Mouse (Mus musculus) small intestine, adult 2 months (tissue): ENCODE results near the gene H2-T23. TPM values are rescaled to one million over a fixed set of nuclear protein-coding genes. Genes with fewer than 3 reads are reported as not detected.

ENCODE experiments used
- H3K27ac ChIP-seq: fragments of 200-500 bp; 2 replicates; pipeline ENCODE4 v1.5.1; 2012; ENCODE audit warnings: low read depth, low read length, control low read depth, inconsistent platforms; ENCODE audit not compliant: insufficient read depth
- H3K27me3 ChIP-seq: fragments of 200-500 bp; 2 replicates; pipeline ENCODE4 v1.6.1; 2012; ENCODE audit warnings: mild to moderate bottlenecking, moderate library complexity, low read length, inconsistent platforms; ENCODE audit not compliant: control insufficient read depth, insufficient read depth
- H3K36me3 ChIP-seq: fragments of 200-500 bp; 2 replicates; pipeline ENCODE4 v1.6.1; 2012; ENCODE audit warnings: mild to moderate bottlenecking, low read length, control low read depth, inconsistent platforms; ENCODE audit not compliant: control insufficient read depth, insufficient read depth
- H3K4me1 ChIP-seq: fragments of 200-500 bp; 2 replicates; pipeline ENCODE4 v1.6.1; 2012; ENCODE audit warnings: low read length, inconsistent platforms, mixed read lengths; ENCODE audit not compliant: control insufficient read depth, insufficient read depth, insufficient read length
- H3K4me3 ChIP-seq: fragments of 200-500 bp; 2 replicates; pipeline ENCODE4 v1.5.1; 2012; ENCODE audit warnings: low read depth, mild to moderate bottlenecking, control low read depth, inconsistent platforms, low read length, moderate library complexity
- CTCF ChIP-seq: fragments of 200-500 bp; IDR thresholded peaks from 2 replicates; pipeline ENCODE4 v1.5.1; 2012; ENCODE audit warnings: low read depth, mild to moderate bottlenecking, control low read depth, inconsistent platforms, low read length, moderate library complexity, mixed read lengths; ENCODE audit not compliant: insufficient replicate concordance, insufficient read length; ENCODE audit errors: extremely low read depth
- POLR2A ChIP-seq: fragments of 200-500 bp; IDR thresholded peaks from 2 replicates; pipeline ENCODE4 v1.6.1; 2012; ENCODE audit warnings: low read depth, mild to moderate bottlenecking, control low read depth, inconsistent platforms, low read length, moderate library complexity
- WGBS: fragments of 180-500 bp; shearing (Covaris S2); methylation state at CpG from one replicate; pipeline ENCODE4 v1.1.7; 2018; 5-methylcytosine and 5-hydroxymethylcytosine counted together
- polyA plus RNA-seq: library from polyadenylated mRNA; depleted of rRNA; stranded (reverse); fragments of >200 nt; gene quantifications from 2 replicates; pipeline ENCODE4 v1.2.3, GENCODE M21; 2012

Gene H2-T23
- polyA plus RNA-seq, 1 experiment = 784 TPM

DNA sequence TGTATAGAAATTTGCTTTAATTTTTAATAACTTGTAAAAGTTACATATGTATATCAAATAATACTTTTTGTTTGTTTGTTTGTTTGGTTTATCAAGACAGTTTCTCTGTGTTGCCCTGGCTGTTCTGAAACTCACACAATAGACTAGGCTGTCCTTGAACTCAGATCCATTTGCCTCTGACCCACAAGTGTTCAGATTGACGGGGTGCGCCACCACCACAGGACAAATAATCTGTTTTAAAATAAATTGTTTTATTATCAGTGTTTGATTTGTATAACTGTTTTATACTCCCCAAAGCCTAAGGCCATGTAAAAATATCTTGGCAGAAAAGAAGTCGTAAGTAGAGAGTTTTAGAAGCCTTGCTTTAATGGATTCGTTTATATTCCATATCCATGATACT is 5.0 kb downstream of the H2-T23 start:
- Histone ChIP-seq H3K4me3 (no peak overlapping the region), H3K4me1 (peaks cover 16% of the 10 kb centered on the region), H3K36me3 (peaks cover 9% of the 10 kb centered on the region), H3K27me3 (no peaks in the 10 kb centered on the region), H3K27ac (no peak overlapping the region)
- 84% methylated on average over 4 of the region's 4 CpGs for WGBS
- TF ChIP-seq POLR2A (no peak), CTCF (no peak)

- Histone ChIP-seq H3K4me3 (no peak overlapping the region), H3K27me3 (no peaks in the 10 kb centered on the region), H3K27ac (no peak overlapping the region), H3K4me1 (peaks cover 20% of the 10 kb centered on the region), H3K36me3 (peaks cover 7% of the 10 kb centered on the region)
- WGBS = 91% methylated on average over 4 of the region's 4 CpGs
- TF ChIP-seq CTCF (no peak), POLR2A (no peak)
These were observed 6.8 kb downstream of the H2-T23 start for GRCm38 (mm10) chr17:36025901-36026300.

DNA sequence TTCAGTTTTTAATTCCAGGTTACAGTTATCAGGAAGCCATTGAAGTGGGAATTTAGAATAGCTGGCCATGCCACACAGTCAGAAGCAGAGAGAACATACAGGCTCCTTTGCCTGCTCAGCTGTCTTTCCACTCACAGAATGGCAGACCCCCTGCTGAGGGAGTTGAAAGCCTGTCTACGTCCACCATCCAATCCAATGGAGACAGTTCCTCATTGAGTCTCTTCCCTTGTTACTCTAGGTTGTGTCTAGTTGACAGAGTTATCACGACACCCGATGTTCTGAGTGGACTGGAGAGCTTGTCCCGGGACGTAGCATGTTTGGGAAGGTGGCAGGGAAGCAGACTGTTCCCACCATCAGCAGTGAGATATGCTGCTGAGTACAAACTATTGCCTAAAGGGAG is 7.5 kb downstream of the H2-T23 start:
- TF ChIP-seq CTCF (no peak), POLR2A (no peak)
- H3K27me3 ChIP-seq = no peaks in the 10 kb centered on the region
- no peak overlapping the region for H3K27ac ChIP-seq
- 91% methylated on average over 5 of the region's 5 CpGs for WGBS
- H3K4me3 ChIP-seq = no peak overlapping the region
- peaks cover 4% of the 10 kb centered on the region; the same call in 1 of the 2 replicates for H3K36me3 ChIP-seq
- peaks cover 20% of the 10 kb centered on the region for H3K4me1 ChIP-seq

DNA sequence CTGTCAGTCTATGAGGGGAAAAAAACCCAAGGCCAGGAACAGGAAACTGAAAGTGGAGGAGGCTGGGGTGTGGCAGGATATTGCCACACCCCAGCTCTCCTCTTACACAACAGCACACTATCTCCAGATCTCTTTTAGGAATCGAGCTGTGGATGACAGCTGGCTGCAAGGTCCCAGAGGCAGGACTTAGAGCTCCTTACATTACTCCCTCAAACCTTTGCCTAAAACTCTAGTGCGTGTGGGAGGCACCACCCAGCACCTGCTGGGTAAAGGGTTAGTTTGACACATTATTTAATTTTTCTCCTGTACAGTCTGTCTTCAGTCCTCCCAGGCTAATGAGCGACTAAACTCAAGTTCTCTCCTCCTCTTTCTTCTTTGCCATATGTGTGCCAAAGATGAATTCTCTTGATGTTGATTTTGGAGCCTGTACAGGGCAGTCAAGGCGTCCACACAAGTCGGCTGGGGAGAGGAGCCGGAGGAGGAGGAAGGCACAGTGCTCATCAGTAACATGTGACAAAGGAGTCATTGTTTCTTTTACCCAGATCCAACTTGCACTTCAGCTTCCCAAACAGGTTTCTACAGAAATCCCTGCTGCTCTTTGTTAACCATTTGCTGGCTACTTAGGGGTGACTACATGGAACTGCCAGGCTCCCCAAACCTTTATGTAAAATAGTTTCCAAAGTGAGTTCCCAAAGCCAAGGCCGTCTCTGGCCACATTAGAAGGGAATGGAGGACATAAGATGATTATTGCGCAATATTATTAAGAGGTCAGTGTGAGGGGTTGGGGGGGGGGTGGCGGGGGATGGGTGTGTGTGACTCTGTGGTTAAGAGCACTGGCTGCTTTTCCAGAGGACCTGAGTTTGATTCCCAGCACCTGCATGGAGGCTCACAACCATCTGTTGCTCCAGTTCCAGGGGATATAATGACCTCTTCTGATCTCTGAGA is 8.7 kb downstream of the H2-T23 start:
- Histone ChIP-seq H3K4me1 (peaks cover 22% of the 10 kb centered on the region), H3K4me3 (no peak overlapping the region), H3K27ac (peak overlapping the region; percentile 88), H3K27me3 (no peaks in the 10 kb centered on the region), H3K36me3 (no peaks in the 10 kb centered on the region)
- TF ChIP-seq CTCF (no peak), POLR2A (no peak; the same call in 1 of the 2 replicates)
- 38% methylated on average over 9 of the region's 9 CpGs for WGBS

GRCm38 (mm10) chr17:36022922-36023321 is 9.7 kb downstream of the H2-T23 start:
- Histone ChIP-seq H3K27me3 (no peaks in the 10 kb centered on the region), H3K4me3 (no peak overlapping the region), H3K36me3 (no peaks in the 10 kb centered on the region), H3K4me1 (peaks cover 22% of the 10 kb centered on the region), H3K27ac (peak overlapping the region; percentile 62)
- 92% methylated on average over 6 of the region's 6 CpGs for WGBS
- TF ChIP-seq POLR2A = no peak
- TF ChIP-seq CTCF = no peak

DNA sequence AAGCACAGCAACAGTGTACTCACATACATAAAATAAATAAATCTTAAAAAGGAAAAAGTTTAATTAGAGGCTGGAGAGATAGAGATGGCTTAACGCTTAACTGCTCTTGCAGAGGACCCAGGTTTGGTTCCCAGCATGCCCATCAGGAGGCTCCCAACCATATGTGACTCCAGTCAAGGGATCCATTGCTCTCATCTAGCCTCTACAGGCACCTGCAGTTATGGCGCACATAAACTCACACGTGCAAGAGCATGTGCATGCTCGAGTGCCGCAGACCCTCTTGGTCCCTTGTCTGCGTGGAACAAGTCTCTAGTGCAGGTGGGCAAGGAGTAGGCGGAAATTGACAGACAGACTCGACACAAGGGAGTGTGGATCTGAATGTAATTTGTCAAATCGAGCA is 10.6 kb downstream of the H2-T23 start:
- TF ChIP-seq POLR2A (no peak), CTCF (no peak)
- WGBS = 95% methylated on average over 9 of the region's 9 CpGs
- Histone ChIP-seq H3K27me3 (no peaks in the 10 kb centered on the region), H3K27ac (no peak overlapping the region), H3K36me3 (no peaks in the 10 kb centered on the region), H3K4me3 (no peak overlapping the region), H3K4me1 (peaks cover 22% of the 10 kb centered on the region)

GRCm38 (mm10) chr17:36021309-36021708 is 11.3 kb downstream of the H2-T23 start:
- H3K4me1 ChIP-seq = peaks cover 22% of the 10 kb centered on the region
- peaks cover 5% of the 10 kb centered on the region; the same call in 1 of the 2 replicates for H3K36me3 ChIP-seq
- 83% methylated on average over 1 of the region's 1 CpGs for WGBS
- TF ChIP-seq POLR2A (no peak), CTCF (no peak)
- H3K27me3 ChIP-seq = no peaks in the 10 kb centered on the region
- H3K27ac ChIP-seq = peak overlapping the region; percentile 88
- no peak overlapping the region for H3K4me3 ChIP-seq
